Comparison of ENCODE assay signal across 8 mouse cellular contexts in the genomic region with DNA sequence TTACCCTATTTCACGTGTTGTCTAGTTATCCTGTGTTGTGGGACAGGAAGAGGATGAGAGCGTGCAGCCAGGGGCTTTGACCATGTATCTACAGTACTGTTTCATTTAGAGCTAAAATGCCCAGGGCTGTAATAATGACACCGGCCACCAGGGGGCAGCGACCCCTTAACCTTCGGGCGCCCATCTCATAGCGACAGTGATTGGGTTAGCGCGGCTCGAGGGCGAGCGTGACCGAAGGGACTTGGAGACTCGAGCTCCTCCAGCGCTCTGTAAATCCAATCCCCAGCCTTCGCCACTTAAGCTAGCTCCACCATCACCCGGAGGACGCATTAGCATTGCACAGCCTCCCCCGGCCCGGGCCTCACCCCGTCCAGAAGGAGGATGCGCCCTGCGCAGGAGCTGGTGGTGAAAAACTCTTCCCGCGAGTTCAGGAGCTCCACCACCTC. TPM values are rescaled to one million over a fixed set of nuclear protein-coding genes. Genes with fewer than 3 reads are reported as not detected.
DNase-seq lines count a peak whose midpoint lies in the region; ATAC-seq lines count a peak whose summit lies in the region.

Cryz (plus strand) TSS at position 224 of the 446 bp plus-strand sequence.

- H3K4me2 ChIP-seq in hindbrain, embryonic 12.5 days (replicated peaks): peak within 1 kb of the TSS; percentile 66

- H3K36me3 ChIP-seq in hindbrain, embryonic 12.5 days: peaks cover 27% of the 10 kb centered on the region

- H3K9me3 ChIP-seq in hindbrain, embryonic 12.5 days (replicated peaks): no peaks in the 10 kb centered on the region

- DNase-seq in Muller cell, postnatal 12 days (ENCODE audit: inconsistent ontology term): peak; percentile 93
- peak; percentile 91 for DNase-seq in cerebellum, adult 9-11 months
- DNase-seq in frontal cortex, postnatal 10 days (ENCODE audit: low spot score in 2 of 2): peak; percentile 80 to 86
- peak; percentile 92 to 94 for DNase-seq in layer of hippocampus, postnatal 14 days (ENCODE audit: low spot score in 2 of 2)
- DNase-seq in lung, postnatal 14 days: peak; percentile 93
- DNase-seq in retina, adult 2 months (ENCODE audit: low read depth, low spot score): peak; percentile 80
- DNase-seq in thymus, postnatal 36 days: peak; percentile 86 to 90

- H3K4me3 ChIP-seq in hindbrain, embryonic 12.5 days: peak within 1 kb of the TSS; percentile 64

- WGBS in hindbrain, embryonic 12.5 days: under 1% methylated on average over 25 of the region's 25 CpGs

- H3K27me3 ChIP-seq in hindbrain, embryonic 12.5 days: no peaks in the 10 kb centered on the region

- peak within 1 kb of the TSS; percentile 93 for H3K27ac ChIP-seq in hindbrain, embryonic 12.5 days

- H3K4me1 ChIP-seq in hindbrain, embryonic 12.5 days: peaks cover 9% of the 10 kb centered on the region

- peak; percentile 91 for ATAC-seq in hindbrain, embryonic 12.5 days (ENCODE audit: low FRiP score)

- H3K9ac ChIP-seq in hindbrain, embryonic 12.5 days: peak within 1 kb of the TSS; percentile 70

RNA-seq across cellular contexts. Expression of gene Cryz, which starts in this region (rescaled TPM):
- polyA plus RNA-seq in hindbrain, embryonic 12.5 days (2016; fragmentation: Nextera tagmentation; extraction: Ambion mirVana): 16.6 and 18.5 TPM in 2 replicates
- total RNA-seq in layer of hippocampus, postnatal 14 days (2021): 10 to 100 TPM; 14.6 to 20.2 TPM

Comparison
In these comparisons a context has a peak if more than half of its experiments do, and no peak if none do; other contexts are left out.
1. Peak in every context shown above with its lines: DNase-seq, ATAC-seq, H3K4me3 ChIP-seq and H3K27ac ChIP-seq.